Mouse (Mus musculus) MEL (cell line): ENCODE measurements around the gene Gtdc1.

Experiments used
- CTCF ChIP-seq, 3 experiments: IDR thresholded peaks in 2 of 3; conservative IDR thresholded peaks in 1 of 3; 2 replicates each; pipeline ENCODE4 v1.5.1; 2011 to 2012; ENCODE audit warnings: low read length in 3 of 3, low read depth in 2 of 3, mild to moderate bottlenecking in 2 of 3, improper control_type of control experiment in 1 of 3, inconsistent platforms in 1 of 3, mixed read lengths in 1 of 3, moderate library complexity in 1 of 3; ENCODE audit not compliant: control insufficient read depth in 1 of 3, insufficient read depth in 1 of 3, poor library complexity in 1 of 3, severe bottlenecking in 1 of 3
- POLR2A ChIP-seq, 2 experiments: IDR thresholded peaks; 2 replicates each; pipeline ENCODE4 v1.6.1; 2011 to 2012; ENCODE audit warnings: low read length in 2 of 2, mild to moderate bottlenecking in 2 of 2, control low read depth in 1 of 2, improper control_type of control experiment in 1 of 2, low read depth in 1 of 2, moderate library complexity in 1 of 2; ENCODE audit not compliant: control insufficient read depth in 1 of 2, insufficient read depth in 1 of 2, poor library complexity in 1 of 2
- POLR2AphosphoS5 ChIP-seq: IDR thresholded peaks from 2 replicates; pipeline ENCODE4 v1.6.1; 2012; ENCODE audit warnings: low read depth, borderline replicate concordance, mild to moderate bottlenecking, inconsistent platforms, low read length, moderate library complexity, mixed read lengths
- USF1 ChIP-seq: IDR thresholded peaks from 2 replicates; pipeline ENCODE4 v1.6.1; 2014; ENCODE audit warnings: low read depth, mild to moderate bottlenecking, inconsistent platforms, low read length, improper control_type of control experiment, moderate library complexity
- ZNF384 ChIP-seq: IDR thresholded peaks from 2 replicates; pipeline ENCODE4 v1.6.1; 2012; ENCODE audit warnings: low read depth, mild to moderate bottlenecking, inconsistent platforms, low read length, improper control_type of control experiment

GRCm38 (mm10) chr2:44736618-44737017 is 190.8 kb downstream of the Gtdc1 start:
- TF ChIP-seq CTCF (IDR thresholded peaks at IDR 0.05 in 2 of 3, conservative IDR thresholded peaks at IDR 0.05 in 1 of 3; ENCODE audit: control insufficient read depth in 1 of 3, insufficient read depth in 1 of 3, low read depth in 2 of 3, low read length in 3 of 3, poor library complexity in 1 of 3, severe bottlenecking in 1 of 3): no peak
- no peak for TF ChIP-seq ZNF384
- TF ChIP-seq POLR2AphosphoS5: no peak
- TF ChIP-seq POLR2A (IDR thresholded peaks at IDR 0.05; ENCODE audit: control insufficient read depth in 1 of 2, insufficient read depth in 1 of 2, low read depth in 1 of 2, low read length in 2 of 2, poor library complexity in 1 of 2): no peak
- no peak for TF ChIP-seq USF1
